Mouse (Mus musculus) gastrocnemius, postnatal 14 days (tissue): Measurements from ENCODE around the gene Psmb2. TPM values are rescaled to one million over a fixed set of nuclear protein-coding genes. Genes with fewer than 3 reads are reported as not detected.

Experiments used
- DNase-seq: peaks from one replicate; pipeline ENCODE4 v3.0.0; 2021; ENCODE audit warnings: mixed read lengths
- intact Hi-C: fragments of 180-260 bp; cut with DNase I; formaldehyde crosslinking; loops from one replicate; pipeline ENCODE4 v1.15.1; 2025; ENCODE audit warnings: low total_unique reads
- long read RNA-seq, 2 experiments: library from polyadenylated mRNA; stranded (forward); transcript quantifications; one replicate each; pipeline ENCODE4 v2.0.0; 2021
- total RNA-seq, 2 experiments: library from RNA; stranded (reverse); gene quantifications; 2 replicates each; pipeline ENCODE4 v1.2.3; 2021

Gene Psmb2
- 10 to 100 TPM; 88.0 to 99.6 TPM for total RNA-seq
- long read RNA-seq, experiment 1, transcript Psmb2-201 (6 exons, 859 nt), result major isoform, 116 of 118 reads
- long read RNA-seq, experiment 1, partial matches to known transcripts, result 2 of 118 reads
- long read RNA-seq, experiment 1, other reads (novel, unspliced or antisense), result 0 of 118 reads
- long read RNA-seq, experiment 2, transcript Psmb2-201 (6 exons, 859 nt), result major isoform, 144 of 150 reads
- long read RNA-seq, experiment 2, partial matches to known transcripts, result 3 of 150 reads
- long read RNA-seq, experiment 2, other reads (novel, unspliced or antisense), result 1 of 150 reads

DNA sequence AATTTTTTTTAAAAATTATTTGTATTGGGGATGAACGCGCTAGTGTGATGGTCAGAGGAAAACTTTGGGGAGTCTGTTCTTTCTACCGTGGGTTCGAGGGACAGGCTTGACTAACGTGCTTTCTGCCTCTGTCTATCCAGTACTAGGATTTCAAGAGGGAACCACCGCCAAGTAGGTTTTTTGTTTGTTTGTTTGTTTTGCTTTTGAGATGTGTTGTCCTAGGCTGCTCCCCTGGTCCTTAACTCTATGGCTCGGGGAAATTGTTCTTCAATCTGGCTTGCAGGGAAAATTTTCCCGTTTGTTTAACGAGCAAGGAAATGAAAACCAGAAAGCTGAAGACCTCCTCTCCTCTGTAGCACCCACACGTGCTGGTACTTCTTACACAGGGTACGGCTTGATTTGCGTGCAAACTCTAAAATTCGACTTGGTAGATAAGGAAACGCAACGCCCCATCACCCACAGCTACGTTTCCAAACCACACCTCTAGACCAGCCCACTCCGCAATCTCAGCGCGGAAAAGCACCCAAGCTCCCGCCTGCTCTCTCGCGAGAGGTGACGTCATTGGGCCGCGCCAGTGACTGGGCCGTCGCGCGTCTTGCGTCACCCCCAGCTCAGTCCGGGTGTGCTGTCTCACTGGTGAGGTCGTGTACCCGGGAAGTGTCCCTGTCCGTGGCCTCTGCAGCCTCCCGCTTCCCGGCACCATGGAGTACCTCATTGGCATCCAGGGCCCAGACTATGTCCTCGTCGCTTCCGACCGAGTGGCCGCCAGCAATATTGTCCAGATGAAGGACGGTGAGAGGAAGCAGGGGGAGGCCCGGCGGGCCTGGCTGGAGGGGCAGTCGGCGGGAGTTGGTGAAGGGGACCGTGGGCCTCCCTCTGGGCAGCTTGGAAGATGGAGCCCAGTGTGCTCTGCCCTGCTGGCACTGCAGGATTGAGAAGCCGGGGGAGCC is at the start of gene Psmb2:
Gene Psmb2 (plus strand): TSS at position 577 of the 950 bp plus-strand sequence.
- peak; percentile 98 for DNase-seq
- intact Hi-C loops, result no loop called here

DNA sequence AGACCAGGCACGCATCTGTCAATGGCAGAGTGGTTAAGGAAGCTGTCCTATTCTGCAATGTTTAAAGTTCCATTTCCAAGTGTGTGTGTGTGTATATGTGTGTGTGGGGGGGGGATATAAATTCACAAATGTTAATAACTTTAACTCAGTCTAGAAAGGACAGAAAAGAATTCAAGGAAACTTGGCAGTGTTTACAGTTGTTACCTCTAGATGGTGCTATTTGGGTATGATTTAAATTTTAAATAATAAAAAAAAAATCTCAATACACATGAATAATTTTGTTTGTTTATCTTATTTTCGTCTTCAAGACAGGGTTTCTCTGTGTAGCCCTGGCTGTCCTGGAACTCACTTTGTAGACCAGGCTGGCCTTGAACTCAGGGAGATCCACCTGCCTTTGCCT is 45.5 kb upstream of the Psmb2 start:
- no peak for DNase-seq
- intact Hi-C loops, result no loop called here

DNA sequence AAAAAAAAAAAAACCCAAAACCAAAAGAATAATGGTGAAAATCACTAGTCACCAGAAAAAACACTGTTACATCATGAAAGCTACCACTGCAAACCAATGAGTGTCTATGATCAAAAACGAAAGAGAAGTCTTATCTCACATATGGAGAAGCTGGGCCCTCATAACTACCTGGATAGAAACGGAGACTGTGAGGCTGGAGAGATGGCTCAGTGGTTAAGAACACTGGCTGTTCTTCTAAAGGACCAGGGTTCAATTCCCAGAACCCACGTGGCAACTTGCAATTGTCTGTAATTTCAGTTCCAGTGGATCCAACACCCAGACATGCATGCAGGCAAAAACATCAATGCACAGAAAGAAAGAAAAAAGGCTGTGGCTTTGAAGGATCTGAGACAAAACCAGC is 44.8 kb upstream of the Psmb2 start:
- intact Hi-C loops, result no loop called here
- no peak for DNase-seq

DNA sequence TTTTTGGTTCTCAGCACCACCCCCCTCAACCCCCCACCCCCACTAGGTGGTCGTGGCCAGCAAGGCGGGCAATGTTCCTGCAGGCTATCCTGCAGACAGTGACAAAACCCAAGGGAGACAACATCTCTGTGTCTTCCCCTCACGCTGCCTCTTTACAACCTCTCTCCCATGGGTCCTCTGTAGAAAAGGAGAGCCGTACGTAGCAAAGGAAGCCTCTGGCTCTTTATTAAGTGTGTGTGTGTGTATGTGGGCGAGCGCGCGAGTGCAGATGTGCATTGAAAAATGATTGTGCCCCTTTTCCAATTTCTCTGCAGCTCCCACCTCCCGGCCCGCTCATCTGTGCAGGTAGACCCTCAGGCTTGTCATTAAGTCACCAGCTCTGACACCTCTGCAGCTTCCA is 41.1 kb upstream of the Psmb2 start:
- no peak for DNase-seq
- intact Hi-C loops, result no loop called here

- intact Hi-C loops, result no loop called here
- no peak for DNase-seq
Observed at GRCm38 (mm10) chr4:126637446-126637845, 40.0 kb upstream of the Psmb2 start.

GRCm38 (mm10) chr4:126639339-126639738 is 38.1 kb upstream of the Psmb2 start:
- DNase-seq, result no peak
- intact Hi-C loops, result no loop called here

GRCm38 (mm10) chr4:126641901-126642300 is 35.5 kb upstream of the Psmb2 start:
- intact Hi-C loops, result no loop called here
- DNase-seq, result no peak

GRCm38 (mm10) chr4:126643815-126644214 is 33.6 kb upstream of the Psmb2 start:
- no peak for DNase-seq
- intact Hi-C loops, result no loop called here

DNA sequence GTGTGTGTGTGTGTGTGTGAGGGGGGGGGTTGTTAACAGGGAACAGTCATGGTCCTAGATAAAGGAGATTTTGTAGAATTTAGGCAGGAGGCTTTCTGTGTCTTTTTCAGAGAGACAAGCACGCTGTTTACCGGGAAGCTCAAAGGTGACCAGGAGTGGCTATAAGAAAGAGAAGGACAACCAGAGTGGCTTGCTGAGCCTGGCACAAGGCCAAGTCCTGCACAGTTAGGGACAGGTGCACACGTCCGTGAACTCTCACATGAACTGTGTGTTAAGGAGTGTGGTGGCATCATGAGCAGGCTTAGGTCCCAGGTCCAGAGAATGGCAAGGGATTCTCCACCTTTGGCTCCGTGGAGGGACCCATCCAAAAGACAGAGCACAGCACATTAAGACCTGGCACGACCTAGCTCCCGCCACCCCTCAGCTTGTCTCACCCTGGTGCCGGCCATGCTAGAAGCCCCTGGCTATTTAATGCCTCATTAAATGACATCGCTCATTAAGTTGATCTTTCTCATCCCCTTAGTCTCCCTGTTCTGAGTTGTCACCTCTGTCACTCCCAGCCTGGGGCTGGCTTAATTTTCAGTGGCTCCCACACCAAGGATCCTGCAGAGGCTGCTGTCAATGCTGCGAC is 33.0 kb upstream of the Psmb2 start:
- intact Hi-C loops, result no loop called here
- no peak for DNase-seq

DNA sequence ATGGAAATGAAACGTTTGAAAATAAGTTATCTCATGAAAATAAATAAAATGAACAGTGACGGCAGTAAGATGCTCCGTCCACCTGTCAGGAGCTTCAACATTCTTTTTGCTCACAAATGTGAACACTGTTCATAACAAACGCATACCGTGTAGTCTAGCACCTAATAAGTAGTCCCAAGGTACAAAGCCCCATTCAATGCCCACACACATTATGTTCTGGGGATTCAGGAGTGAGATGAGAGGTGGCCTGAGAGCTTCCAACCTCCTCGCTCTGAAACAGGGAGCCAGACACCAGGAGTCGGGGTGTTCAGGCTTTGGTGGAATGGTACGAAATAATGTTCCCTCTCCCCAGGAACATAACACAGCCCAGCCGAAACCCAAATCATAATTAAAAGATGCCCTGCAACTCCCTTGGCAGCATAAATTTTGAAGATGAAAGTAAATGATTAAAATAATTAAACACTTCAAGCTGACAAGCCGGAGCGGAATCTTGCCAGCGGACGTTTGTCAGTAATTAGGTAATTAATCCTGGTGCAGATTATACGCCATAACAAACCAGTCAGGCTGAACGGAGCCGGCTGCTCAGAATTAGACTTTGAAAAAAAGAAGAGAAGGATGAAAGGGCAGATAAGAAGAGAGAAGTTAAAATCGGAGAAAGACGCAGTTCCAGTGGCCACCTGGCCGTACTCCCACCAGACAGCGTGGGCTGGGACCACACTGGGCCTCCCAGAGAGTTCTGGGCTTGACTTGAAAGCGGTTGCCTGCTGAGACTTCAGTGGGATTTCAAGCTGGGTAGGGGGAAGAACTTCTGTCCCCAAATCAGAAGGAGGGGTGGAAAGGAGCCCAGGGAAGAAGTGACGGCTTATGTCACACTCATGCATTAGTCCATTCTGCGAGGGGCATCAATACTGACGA is 29.2 kb upstream of the Psmb2 start:
- no peak for DNase-seq
- intact Hi-C loops, result no loop called here

- no peak for DNase-seq
Observed at GRCm38 (mm10) chr4:126653148-126653547, 24.3 kb upstream of the Psmb2 start.

GRCm38 (mm10) chr4:126655356-126655755 is 22.1 kb upstream of the Psmb2 start:
- intact Hi-C loops, result no loop called here
- no peak for DNase-seq

More at GRCm38 (mm10) chr4:126653148-126653547, 24.3 kb upstream of the Psmb2 start:
- intact Hi-C loops, result no loop called here

DNA sequence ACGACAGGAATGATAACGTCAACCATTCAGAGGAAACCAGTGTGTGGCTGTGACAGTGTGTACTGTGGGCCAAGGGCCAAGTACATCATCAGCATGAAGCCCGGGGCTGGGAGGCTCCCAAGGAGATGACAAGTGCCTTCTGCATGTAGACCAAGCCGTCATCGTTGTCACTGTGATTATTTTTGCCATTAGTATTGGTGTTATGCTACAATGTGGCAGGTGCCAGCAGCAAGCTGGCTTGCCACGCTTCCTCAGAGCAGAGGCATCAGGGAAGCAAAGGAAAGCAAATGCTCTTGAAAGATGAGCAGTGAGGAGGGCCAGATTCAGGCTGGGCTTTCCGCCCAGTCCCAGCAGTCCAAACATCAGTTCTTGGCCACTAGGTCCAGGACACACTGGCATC is 16.2 kb upstream of the Psmb2 start:
- intact Hi-C loops, result no loop called here
- DNase-seq, result no peak

DNA sequence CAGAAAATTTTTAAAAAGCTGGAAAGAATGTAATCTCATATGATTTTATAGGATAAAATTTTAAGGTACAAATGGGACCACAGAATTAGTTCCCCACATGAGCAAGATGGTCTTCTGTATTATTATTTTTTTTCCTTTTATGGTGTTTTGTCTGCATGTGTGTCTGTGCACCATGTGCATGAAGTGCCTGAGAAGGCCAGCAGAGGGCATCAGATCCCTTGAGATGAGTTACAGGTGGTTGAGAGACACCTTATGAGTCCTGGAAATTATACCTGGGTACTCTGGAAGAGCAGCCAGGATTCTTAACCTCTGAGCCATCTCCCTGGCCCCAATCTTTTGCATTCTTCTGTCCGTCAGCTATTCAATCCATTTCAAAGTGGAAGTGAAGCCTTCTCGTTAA is 10.4 kb upstream of the Psmb2 start:
- intact Hi-C loops, result no loop called here
- no peak for DNase-seq

DNA sequence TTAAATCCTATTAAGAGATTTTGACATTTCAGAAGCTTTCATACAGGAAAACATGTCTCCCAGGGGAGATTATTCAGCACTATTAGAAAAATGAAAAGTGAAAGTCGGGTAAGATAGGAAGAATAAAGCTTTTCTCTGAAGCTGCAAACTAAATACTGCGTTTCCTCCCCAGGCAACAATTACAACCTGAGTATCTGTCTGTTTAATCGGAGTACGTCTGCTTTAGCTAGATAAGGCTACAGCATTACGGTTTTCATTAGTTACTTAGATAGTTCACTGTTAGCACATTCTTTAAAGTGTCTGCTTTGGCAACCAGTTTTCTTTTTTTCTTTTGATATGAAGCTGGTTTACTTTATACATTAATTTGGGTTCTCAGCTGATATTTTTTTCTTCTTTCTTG is 4.9 kb downstream of the Psmb2 start:
- intact Hi-C loops, result no loop called here
- no peak for DNase-seq

GRCm38 (mm10) chr4:126683084-126683483 is 5.7 kb downstream of the Psmb2 start:
- DNase-seq, result no peak
- intact Hi-C loops, result no loop called here

DNA sequence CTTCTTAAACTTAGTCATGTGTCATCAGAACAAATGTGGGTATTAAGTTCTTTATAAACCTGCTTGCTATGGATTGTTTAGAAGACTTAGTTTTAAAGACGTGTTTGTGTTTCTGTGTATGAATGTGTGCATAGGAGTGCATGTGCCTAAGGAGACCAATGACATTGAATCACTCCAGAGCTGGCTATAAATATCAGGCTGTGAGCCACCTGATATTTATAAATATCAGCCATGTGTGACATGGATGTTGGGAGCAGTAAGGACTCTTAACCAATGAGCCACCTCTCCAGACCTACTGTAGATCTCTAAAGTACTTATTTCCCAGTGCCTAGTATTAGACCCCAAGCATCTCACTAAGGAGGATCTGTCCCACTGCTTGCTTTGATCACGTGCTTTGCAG is 12.0 kb downstream of the Psmb2 start:
- intact Hi-C loops, result no loop called here
- DNase-seq, result no peak

GRCm38 (mm10) chr4:126693021-126693420 is 15.6 kb downstream of the Psmb2 start:
- no peak for DNase-seq
- intact Hi-C loops, result no loop called here

GRCm38 (mm10) chr4:126696908-126697307 is 19.5 kb downstream of the Psmb2 start:
- no peak for DNase-seq
- intact Hi-C loops, result no loop called here
